Mouse (Mus musculus) mesoderm, embryonic 11.5 days (tissue): ENCODE measurements at regions not wholly inside any gene's neighbourhood (a gene's known extent, or its start where the extent isn't known, plus 50 kb on each side); places are given as distances from the start of the nearest gene placed in this dataset.
A peak's percentile ranks its signal among the peaks of the same experiment; 100 is the strongest.
"Not testable (repeated sequence)": the region's sequence is repeated elsewhere in the genome, so short reads cannot be mapped to it uniquely, and the experiment has no call there.

Experiments used
- DNase-seq: peaks from one replicate; pipeline ENCODE4 v3.0.0-alpha.2; 2012; ENCODE audit warnings: low read depth, low spot score

DNA sequence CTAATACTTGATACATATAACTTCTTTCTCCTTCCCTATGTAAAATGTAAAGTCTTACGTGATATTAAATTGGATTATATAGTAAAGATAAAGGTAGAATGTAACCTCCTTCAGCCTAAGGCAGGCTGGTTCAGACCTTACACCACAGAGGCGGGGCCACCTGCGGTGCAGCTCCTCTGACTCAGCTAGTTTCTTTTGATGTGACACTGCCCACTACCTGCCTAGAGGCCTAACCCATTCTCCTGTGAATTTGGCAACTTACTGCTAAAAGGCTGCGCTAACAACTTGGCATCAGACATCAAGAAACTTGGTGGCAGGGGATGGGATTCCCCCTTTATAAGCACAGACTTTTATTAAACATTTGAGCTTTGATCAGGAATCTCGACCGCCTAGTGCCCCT is 74.5 kb downstream of the Aasdhppt start:
- DNase-seq: no peak

DNA sequence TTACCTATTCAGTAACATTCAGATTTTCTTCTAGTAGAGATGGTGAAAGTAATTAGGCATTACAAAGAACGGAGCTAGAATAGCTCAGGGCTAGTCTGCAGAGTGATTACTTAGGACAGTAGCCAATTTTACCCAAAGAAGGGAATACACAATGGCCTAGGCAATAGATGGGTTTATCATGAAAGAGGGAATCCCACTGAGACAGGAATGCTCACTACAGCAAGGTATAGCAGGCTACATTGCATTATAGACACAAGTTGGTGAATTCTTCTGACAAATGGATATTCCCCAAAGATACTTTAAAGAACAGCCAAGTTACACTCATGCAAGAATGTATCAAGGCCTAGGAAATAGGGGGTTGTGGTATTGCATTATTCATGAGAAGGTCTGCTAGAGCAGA is 94.7 kb downstream of the Aasdhppt start:
- DNase-seq: not testable (repeated sequence)

DNA sequence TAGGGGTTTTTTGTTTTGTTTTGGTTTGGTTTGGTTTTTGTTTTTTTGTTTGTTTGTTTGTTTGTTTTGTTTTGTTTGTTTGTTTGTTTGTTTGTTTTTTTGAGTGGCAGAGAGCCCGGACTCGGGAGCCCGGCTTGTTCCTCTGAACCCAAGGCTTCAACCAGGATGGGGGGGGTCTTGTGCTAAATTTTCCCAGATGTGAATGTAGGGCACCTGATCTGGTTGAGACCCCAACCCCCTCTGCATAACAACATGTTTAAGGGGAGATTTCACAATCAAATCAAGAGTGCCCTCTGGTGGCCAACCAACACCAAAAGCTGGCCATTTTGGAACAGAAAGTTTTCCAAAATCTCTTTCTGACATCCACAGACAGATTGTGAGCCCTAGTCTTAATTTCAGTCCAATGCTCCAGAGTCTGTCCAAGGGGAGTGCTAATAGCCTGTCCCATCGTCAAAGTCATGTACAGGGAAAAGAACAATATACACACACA is 99.2 kb downstream of the Aasdhppt start:
- DNase-seq: peak; percentile 27

DNA sequence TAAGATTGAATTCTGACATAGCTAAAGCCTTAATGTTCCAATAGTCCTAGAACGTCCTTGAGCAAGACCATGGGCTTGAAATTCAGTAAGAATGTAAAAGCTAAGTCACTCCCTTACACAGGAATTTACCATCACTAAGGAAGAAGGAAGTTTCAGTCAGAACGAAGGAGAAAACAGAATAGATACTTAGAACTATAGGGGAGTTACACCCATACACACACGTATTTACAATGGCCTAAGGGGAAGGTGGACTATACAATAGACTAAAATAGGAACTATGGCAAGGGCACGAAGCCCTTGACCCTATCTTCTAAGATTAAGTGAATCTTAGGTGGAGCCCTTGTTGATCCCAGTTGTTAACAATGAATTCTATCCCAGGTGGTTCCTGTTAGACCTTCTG is 116.5 kb downstream of the Aasdhppt start:
- not testable (repeated sequence) for DNase-seq

DNA sequence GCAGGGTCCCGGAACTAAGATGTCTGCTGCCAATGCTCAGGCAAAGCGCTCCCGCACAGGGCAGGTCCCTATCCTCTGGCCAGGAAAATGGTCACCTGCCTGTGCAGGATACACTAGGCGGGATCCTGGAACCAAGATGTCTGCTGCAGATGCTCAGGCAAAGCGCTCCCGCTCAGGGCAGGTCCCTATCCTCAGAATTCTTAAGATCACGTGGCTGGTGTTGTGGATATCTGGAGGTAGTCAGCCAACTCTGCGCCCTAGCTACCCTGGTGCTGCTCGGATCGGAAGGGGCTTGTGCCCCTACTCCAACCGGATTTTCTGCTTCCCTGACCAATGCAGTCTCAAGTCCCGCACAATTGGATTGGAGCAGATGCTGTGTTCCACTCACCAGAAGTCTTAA is 153.3 kb downstream of the Aasdhppt start:
- DNase-seq: not testable (repeated sequence)

DNA sequence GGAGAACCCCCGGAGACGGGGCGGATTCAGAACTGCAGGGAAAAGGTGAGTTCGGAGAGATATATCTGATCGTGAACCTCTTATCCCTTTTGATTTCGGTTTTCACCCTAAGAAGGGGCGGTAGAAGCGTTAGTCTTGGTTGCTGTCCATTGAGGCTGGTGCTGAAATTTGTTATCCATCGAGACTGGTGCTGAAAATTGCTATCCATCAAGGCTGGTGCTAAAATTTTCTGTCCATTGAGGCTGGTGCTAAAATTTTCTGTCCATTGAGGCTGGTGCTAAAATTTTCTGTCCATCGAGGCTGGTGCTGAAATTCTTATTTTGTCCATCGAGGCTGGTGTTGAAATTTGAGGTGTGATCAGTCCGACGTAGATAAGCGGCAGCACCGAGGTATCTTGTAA is 170.4 kb downstream of the Aasdhppt start:
- DNase-seq: not testable (repeated sequence)

DNA sequence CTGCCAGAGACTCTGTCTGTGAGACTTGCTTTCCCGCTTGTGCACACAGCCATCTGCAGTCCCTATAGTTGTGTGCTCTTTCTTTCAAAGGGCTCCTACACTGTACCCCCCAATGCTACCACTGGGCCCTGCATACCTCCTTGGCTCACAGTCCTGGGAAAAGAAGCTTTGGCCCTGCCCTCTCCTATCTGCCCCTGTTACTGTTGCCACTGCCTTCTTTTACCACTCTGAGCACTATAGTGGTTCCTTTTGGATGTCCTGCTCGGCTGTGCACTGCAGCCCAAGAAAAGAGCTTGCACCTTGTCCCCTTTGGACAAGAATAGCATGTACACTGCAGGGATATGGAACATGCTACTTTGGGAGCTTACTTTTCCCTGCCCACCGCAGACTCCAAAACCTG is 216.8 kb downstream of the Aasdhppt start:
- DNase-seq: no peak

DNA sequence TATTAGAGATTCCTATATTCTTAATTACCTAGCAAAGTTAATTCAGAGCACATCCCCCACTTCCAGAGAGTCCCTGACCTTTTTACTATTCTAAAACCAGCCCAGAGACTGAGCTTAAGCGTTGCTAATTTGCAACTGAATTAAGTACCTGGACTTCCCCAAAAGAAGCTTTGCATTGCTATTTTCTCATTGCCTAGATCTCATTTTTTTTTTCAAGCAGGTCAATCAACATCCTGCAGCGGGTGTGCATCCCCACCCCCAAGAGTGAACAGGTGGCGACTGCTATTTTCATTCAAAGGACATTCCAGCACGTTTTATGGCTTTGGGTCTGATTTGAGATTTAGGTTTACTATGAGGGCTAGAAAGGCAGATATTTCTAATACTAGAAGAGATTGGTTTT is 226.6 kb downstream of the Aasdhppt start:
- not testable (repeated sequence) for DNase-seq

DNA sequence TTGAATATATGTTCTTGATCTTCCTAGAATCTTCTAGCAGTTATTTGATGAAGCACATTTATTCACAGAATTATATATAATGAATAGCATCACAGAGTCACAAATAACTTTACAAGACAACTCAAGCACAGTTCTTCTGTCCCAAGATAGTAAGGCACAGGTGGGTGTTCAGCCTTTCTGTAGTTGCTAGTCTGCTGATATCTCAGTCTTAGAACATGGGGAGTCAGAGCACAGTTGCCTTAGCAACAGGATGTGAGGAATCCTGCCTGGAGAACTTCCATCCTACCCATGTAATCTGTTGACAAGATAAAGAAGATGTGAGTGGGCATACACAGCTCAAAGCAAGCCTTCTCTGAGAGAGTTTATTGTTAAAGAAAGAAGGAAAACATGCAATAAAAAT is 248.2 kb downstream of the Aasdhppt start:
- no peak for DNase-seq

DNA sequence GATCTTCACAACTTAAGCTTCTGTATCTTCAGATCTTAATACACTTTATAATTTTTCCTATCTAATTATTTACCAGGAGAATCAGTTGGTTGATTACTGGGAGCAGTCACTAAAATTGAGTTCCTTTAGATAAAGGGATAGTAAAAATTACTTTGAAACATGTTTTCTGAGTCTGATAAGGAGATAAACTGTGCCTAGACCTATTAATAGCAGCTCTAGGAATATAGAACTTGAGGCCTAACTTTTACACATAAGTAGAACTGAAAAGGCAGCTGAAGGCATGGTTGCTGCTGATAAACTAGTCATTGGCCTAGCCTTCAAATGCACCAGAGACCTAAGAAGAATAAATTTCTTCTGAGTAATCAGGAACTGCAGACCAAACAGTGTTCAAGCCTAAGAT is 260.5 kb downstream of the Aasdhppt start:
- DNase-seq: no peak

DNA sequence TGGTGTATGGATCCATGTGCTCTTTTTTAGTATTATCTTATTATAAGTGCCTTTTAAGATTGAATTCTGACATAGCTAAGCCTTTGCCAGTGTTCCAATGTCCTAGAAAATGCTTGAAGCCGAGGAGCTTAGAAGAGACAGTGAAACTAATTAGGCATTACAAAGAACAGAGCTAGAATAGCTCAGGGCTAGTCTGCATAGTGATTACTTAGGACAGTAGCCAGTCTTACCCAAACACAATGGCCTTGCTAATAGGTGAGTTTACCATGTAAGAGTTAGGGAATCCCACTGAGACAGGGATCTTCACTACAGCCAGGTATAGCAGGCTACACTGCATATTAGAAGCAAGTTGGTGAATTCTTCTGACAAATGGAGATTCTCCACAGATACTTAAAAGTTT is 261.6 kb downstream of the Aasdhppt start:
- not testable (repeated sequence) for DNase-seq

DNA sequence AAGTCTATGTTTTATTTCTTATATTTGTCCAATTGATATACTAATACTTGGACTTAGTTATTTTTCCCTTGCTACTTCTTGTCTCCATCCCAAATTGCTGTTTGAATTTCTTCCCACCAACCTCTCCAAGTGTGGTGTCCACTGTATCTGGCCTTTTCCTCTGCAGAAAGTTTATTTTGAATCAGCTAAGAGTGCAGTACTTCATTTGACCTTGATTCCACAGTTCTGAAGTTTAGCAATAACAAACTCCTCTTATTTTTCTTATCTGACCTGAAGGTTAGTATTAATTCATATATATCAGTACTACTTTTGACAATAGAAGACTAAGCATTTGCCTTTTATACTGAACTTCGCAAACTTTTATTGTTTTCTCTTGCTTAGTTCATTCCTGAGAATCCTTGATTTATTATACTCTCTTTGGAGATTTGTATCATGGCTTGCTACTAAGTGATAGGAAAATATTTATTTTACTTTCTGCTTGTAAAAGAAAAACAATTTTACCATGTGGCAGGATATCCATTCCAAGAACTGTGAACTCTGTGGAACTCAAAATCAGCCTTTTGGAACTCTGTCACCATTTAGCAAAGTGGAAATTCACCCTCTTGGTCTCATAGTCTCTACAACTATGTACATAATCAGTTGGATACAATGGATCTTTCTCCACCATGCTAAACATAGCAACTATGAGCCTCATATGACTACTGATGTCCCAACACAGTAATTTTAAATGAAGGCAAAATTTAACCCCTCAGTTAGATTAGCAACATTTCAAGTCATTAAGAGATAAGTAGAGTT is 268.2 kb downstream of the Aasdhppt start:
- DNase-seq: no peak

DNA sequence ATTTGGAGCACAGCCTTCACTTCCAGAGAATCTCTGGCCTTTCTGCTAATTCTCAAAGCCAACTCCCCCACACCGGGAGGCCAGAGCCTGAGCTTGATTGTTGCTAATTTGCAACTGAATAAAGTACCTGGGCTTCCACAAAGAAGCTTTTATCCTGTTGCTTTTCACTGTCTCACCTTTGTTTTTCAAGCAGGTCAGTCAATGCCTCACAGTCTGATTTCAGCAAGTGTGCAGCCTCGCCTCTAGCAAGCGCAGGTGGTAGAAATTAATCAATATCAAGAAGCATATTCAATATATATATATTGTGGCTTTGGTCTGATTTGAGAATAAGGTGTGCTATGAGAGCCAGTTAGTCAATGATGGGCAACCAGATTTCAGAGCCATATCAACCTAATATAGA is 282.1 kb downstream of the Aasdhppt start:
- not testable (repeated sequence) for DNase-seq

DNA sequence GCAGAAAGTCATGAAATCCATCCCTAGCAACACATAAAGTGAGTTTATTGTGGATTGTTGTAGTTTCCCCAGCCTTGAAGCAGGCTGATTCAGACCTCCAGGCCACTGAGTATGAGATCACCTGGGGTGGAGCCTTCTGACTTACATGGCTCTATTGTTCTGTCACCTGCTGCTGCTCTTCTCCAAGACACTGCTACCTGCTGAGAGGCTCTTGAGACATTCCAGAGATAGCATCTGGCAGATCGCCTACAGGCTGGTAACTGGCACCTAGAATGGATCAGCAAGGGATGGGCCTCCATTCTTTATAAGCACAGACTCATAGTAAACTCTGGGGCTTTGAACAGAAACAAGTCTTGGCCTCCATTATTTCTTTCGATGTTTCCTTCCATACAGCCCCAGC is 289.2 kb downstream of the Aasdhppt start:
- DNase-seq: no peak

DNA sequence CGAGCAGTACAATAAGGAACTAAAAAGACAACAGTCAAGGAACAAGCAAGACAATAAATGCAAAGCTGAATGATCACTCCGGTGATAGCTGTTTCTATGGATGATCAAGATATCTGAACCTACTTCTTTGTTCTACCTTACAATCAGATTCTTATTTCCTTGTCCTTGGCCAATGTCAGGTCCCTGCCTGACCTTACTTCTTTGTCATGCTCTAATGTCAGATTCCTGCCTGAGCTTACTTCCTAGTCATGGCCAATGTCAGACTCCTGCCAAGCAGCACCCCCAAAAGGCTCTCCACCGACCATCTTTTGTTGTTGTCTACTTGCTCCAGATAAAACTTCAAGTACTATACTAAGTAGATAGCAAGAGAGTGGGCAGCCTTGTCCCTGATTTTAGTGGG is 312.6 kb downstream of the Aasdhppt start:
- DNase-seq: no peak

DNA sequence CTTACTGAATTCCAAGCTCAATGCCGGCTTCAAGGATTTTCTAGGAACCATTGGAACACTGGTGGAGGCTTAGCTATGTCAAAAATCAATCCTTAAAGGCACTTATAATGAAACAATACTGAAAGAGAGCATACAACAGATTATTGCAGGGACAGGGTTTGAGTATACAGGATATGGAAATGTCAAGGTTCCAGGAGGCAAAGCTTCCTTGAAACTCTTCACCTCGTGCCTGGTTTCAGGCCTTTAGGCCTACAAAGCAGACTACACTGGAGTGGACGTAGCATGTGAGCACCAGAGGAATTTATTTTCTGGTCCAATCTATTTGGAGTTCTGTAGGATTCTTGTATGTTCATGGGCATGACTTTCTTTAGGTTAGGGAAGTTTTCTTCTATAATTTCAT is 320.9 kb downstream of the Aasdhppt start:
- DNase-seq: not testable (repeated sequence)

DNA sequence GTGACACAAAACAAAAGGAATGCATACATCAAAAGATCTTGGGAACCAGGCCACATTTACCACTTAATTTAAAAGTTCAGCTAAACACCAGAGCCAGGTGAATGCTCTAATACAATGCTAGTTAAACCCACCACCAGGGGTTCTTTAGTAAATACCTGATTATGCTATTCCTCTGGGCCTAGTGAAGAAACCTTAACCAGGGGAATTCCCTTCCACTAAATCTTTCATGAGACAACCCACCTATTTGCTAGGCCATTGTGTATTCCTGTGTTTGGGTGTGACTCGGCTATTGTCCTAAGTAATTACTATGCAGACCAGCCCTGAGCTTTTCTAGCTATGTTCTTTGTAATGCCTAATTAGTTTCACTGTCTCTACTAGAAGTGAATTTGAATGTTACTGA is 321.3 kb downstream of the Aasdhppt start:
- DNase-seq: not testable (repeated sequence)
